Mouse (Mus musculus) yolk sac, embryonic 10.5 days (tissue): Measurements from ENCODE around the gene Lmnb2.

Experiments used
- DNase-seq: peaks from one replicate; pipeline ENCODE4 v3.0.0-alpha.2; 2017; ENCODE audit warnings: low spot score

Lmnb2 gene

GRCm38 (mm10) chr10:80900318-80901247, 17.5 kb downstream of the Lmnb2 start, which contains the start of gene Timm13:
Gene Timm13, minus strand, starts transcription at chr10:80900969.
- DNase-seq, result peak; percentile 100

GRCm38 (mm10) chr10:80899591-80900317, 18.3 kb downstream of the Lmnb2 start:
- DNase-seq, result no peak

GRCm38 (mm10) chr10:80899074-80899473, 19.0 kb downstream of the Lmnb2 start:
- no peak for DNase-seq

GRCm38 (mm10) chr10:80897861-80898510, 20.1 kb downstream of the Lmnb2 start:
- DNase-seq, result peak; percentile 28

DNA sequence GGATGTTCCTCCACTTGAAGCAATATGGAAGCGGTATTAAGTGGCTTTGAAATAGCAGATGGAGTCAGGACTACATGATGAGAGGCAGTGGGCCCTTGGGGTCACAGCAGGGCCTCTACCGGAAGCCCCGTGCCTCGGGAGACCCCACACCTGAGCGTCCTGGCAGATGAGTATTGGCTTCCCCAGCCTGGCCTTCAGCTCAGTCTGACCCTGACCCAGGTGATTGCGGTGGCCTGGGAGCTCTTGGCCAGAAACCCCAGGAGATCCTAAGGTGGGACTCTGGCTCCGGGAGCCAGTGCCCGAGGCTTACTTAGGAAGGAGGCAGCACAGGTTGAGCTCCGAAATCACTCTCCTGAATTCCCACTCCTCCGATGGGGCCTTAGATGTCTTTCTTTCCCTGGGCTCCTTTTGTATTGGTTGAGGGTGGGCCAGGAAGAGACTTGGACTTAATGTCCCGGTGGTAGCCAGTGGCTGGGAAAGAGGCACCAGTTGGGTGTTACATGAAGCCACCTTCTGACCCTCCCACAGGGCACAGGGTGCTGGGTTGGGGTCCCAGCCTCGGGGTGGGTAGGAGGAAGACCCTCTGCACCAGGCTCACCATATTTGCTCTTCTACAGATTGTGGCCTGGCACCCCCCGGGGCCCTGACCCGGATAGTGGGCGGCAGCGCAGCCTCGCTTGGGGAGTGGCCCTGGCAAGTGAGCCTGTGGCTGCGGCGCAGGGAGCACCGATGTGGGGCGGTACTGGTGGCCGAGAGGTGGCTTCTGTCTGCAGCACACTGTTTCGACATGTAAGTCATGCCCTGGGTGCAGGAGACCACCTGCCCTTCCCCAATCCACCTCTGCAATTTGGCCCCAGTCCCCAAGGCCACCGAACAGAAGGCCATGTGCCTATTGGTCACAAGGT, 21.2 kb downstream of the Lmnb2 start:
- no peak for DNase-seq

DNA sequence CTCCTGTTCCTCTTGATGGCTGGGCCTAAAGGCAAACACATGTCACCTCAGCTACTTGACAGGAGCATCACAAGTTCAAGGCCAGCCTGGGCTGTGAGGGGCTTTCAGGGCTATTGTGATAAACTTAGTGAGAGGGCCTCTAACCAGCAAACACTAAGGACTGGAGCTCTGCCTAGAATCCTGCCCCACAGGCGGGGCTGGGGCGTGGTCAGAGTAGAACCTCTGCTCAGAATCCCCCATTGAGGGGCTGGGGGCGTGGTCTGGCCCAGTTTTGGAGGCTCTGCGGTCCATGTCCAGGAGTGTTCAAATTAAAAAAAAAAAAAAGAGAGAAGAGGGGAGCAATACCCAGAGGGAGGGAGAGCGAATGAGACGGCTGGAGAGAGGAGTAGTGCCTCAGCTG, 22.3 kb downstream of the Lmnb2 start:
- no peak for DNase-seq

- no peak for DNase-seq
These were observed 22.9 kb downstream of the Lmnb2 start for GRCm38 (mm10) chr10:80895100-80895499.

DNA sequence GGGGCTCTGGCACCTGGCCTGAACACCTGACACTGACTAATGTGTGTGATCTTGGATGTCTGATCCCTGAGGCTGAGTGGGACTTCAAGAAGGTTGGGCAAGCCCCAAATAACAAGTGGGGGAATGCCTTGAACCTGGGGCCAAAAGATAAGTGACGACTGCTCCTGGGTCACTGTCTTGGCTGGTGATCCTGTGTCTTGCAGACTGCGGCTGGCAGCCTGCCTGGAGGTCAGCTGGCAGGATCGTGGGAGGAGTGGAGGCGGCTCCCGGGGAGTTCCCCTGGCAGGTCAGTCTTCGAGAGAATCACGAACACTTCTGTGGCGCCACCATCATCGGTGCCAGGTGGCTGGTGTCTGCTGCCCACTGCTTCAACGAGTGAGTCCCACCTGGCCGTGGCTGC, 30.9 kb downstream of the Lmnb2 start:
- DNase-seq, result no peak

GRCm38 (mm10) chr10:80881301-80881700, 36.7 kb downstream of the Lmnb2 start:
- DNase-seq, result peak; percentile 41

DNA sequence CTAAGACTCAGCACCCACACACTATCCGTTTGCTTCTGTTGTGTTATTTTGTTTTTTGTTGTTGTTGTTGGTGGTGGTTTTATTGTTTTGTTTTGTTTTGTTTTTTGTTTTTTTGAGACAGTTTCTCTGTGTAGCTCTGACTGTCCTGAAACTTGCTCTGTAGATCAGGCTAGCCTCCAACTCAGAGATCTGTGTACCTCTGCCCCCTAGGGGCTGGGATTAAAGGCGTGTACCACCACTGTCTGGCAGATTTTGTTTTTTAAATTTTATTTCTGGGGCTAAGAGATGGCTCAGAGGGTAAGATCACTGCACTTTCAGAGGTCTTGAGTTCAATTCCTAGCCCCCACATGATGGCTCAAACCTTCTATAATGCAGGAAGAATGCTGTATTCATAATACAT, 37.1 kb downstream of the Lmnb2 start:
- DNase-seq, result no peak

DNA sequence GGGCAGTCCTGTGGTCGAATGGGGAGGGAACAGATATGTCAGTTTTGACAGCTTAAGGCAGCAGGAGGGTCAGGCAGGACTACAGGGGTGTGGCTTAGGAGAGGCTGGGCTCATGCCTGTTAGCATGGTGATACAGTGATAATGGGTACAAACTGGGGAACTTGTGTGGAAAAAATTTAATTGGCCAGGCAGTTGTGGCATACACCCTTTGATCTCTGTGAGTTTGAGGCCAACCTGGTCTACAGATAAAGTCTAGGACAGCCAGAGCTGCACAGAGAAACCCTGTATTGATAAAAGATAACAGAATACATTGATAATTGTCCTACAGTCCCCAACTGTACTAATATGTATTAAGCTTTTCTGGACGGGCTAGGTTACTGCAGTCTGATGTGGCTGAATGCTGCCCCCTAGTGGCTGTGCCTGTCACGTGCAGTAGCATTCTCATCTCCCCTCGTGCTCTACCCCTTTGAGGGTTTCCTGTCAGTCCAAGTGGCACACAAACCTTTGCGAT, 37.9 kb downstream of the Lmnb2 start:
- DNase-seq, result peak; percentile 44

GRCm38 (mm10) chr10:80876594-80876993, 41.5 kb downstream of the Lmnb2 start:
- no peak for DNase-seq

DNA sequence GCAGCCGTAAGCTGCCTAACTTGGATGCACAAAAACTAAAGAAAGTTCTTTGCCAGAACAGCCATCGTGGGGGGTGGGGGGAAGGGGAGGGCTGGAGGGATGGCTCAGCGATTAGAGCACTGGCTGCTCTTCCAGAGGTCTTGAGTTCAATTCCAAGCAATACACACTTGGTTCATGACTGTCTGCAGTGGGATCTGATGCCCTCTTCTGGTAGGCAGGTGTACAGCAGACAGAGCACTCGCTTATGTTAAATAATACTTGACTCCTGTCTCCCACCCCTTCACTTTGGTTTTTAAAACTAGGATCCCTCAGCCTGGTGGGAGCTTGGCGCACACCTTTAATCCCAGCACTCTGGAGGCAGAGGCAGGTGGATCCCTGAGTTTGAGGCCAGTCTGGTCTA, 42.0 kb downstream of the Lmnb2 start:
- no peak for DNase-seq

GRCm38 (mm10) chr10:80874035-80874434, 44.0 kb downstream of the Lmnb2 start:
- no peak for DNase-seq

DNA sequence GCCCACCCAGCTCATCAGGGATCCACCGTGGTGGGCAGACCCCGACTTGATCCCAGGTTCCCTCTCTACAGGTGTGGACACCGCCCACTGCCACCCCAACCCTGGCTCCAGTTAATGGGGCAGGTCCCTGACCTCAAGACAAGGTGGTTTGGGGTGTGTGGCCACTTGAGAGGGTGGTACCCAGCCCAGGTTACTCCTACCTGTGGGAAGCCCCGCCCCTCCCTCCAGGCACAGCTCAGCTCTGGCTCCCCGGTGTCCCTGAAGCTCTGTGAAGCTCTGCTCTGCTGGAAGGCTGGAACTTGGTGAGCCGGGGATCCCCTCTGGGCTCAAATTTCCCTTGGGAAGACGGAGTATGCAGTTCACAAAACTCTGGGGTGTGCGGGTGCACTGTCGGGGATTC, 46.5 kb downstream of the Lmnb2 start, which contains the start of gene Tmprss9:
TSS of gene Tmprss9 (plus strand) at position 268 of the 400 bp plus-strand sequence.
- DNase-seq, result no peak

GRCm38 (mm10) chr10:80870993-80871392, 47.1 kb downstream of the Lmnb2 start:
- DNase-seq, result no peak

- DNase-seq, result no peak
These were observed 53.6 kb downstream of the Lmnb2 start for GRCm38 (mm10) chr10:80864446-80864845.

DNA sequence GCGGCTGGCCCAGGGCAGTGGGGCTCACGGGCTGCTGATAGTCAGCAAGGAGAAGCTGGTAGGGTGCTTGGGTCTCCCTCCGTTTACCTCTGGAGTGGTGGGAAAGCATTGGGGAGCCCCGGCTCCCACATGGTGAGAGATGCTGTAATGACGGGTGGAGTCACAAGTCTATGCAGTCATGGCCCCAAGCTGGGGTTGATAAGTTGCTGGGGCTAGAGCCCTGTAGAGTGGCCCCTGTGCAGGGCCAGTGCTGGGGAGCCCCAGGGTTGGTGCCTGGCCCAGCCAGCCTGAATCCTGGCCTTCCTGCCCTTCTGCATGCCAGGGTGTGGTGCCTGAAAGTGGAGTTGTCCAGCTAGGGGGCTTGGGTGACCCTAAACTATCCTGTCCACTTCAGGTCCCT, 55.7 kb downstream of the Lmnb2 start:
- no peak for DNase-seq

DNA sequence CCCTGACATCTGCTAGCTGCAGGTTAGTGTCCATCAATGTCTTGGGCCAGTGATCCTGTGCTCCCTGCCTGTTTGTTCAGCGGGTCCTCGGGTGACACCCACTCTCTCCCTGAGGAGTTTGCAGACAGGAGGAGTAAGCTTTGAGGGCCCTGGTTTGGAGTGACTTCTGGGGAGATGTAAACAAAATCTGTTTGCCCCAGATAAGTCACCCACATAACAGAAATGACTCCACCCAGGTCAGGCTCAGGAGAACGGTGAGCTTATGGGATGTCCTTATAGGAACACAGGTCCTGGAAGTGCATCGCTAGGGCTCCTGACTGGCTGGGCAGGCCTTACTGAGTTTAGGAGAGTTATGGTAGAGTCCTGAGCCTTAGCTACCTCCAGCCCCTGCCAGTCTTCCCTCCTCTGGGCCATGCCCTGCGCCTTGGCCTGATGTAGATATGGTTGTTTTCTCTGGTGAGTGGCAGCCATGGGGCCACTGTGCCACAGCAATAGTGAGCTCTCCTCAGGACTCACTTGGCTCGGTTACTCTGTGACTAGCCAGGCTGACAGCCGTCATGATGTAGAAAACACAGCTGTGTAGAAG, 59.6 kb downstream of the Lmnb2 start:
- no peak for DNase-seq

DNA sequence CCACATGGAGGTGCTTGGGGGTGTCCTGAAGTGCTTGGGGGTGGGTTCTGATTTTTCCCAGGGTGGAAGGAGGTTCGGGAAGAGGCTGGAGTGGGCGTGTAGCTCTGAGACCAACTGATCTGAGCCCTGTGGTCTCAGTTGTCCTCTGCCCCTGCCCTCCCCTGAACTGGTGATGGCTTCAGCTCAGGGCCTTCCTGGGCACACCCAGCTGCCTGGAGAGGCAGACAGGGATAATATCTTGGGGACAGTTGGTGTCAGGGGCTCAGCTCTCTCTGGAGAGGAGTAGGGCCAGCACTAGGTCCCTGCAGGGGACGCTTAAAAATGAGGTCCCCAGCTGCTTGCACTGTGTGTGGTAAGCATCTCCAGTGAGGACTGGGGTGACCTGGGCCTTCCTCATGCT, 60.2 kb downstream of the Lmnb2 start:
- DNase-seq, result no peak

DNA sequence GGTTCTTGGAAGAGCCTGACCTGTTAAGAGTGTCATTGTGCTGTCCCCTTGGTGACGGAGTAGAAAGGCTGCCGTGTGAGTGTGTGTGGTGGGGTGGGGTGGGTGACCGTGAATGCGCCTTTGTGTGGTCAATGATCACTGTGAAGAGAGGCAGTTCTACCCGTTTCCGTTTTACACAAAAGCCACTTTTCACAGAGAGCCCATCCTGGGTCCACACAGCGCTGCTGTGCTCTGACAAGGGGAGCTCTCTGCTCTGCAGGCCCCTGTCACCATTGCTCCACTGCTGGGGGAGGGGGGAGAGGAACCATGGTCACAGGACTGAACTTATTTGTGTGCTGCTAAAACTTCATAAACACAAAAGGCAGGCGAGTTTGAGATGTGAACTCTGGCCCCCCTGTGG, 60.7 kb downstream of the Lmnb2 start:
- no peak for DNase-seq
